20 mouse cellular contexts compared by ENCODE assay signal in genomic region chr6:98609133-98609532, GRCm38 (mm10).
DNase-seq lines count a peak whose midpoint lies in the region; ATAC-seq and TF ChIP-seq lines count a peak whose summit lies in the region.
"Had no signal": no experiment of that assay in that cellular context is flagged by ENCODE, and none has a peak within 500 bp of the region (broad histone marks: within the 10 kb centered on the region; RNA-seq: fewer than 3 reads in every experiment).

No protein-coding gene starts in this region.

- H3K27ac ChIP-seq in heart, embryonic 12.5 days (ENCODE audit: poor library complexity, severe bottlenecking): no peak overlapping the region
- H3K27ac ChIP-seq in heart, embryonic 11.5 days (ENCODE audit: low read depth, low read length): no peak overlapping the region
- no peak overlapping the region for H3K27ac ChIP-seq in CH12.LX (ENCODE audit: insufficient read depth, low read depth)
- peak overlapping the region; percentile 10; the same call in 1 of the 2 replicates for H3K27ac ChIP-seq in embryonic facial prominence, embryonic 10.5 days (replicated peaks)
- H3K27ac ChIP-seq in intestine, postnatal 0 days (ENCODE audit: low read depth, low read length): no peak overlapping the region
- H3K27ac ChIP-seq in forebrain, embryonic 15.5 days (replicated peaks): no peak overlapping the region
- H3K27ac ChIP-seq: limb, embryonic 15.5 days; liver, embryonic 15.5 days; midbrain, embryonic 15.5 days; stomach, embryonic 15.5 days had no signal

- no peaks in the 10 kb centered on the region for H3K9me3 ChIP-seq in heart, embryonic 12.5 days (replicated peaks)
- H3K9me3 ChIP-seq in heart, embryonic 11.5 days (replicated peaks; ENCODE audit: control insufficient read depth, low read length): no peaks in the 10 kb centered on the region
- H3K9me3 ChIP-seq in CH12.LX (replicated peaks; ENCODE audit: low read length): no peaks in the 10 kb centered on the region
- H3K9me3 ChIP-seq in embryonic facial prominence, embryonic 10.5 days: no peaks in the 10 kb centered on the region
- no peaks in the 10 kb centered on the region for H3K9me3 ChIP-seq in intestine, postnatal 0 days (ENCODE audit: control insufficient read depth)
- H3K9me3 ChIP-seq in forebrain, embryonic 15.5 days: no peaks in the 10 kb centered on the region
- H3K9me3 ChIP-seq: limb, embryonic 15.5 days; liver, embryonic 15.5 days; megakaryocyte, embryonic 14.5 days; midbrain, embryonic 15.5 days; stomach, embryonic 15.5 days had no signal

- H3K4me1 ChIP-seq in heart, embryonic 12.5 days (replicated peaks): peaks cover 8% of the 10 kb centered on the region; the same call in 1 of the 2 replicates
- no peaks in the 10 kb centered on the region; the same call in 1 of the 2 replicates for H3K4me1 ChIP-seq in heart, embryonic 11.5 days (ENCODE audit: control insufficient read depth, insufficient read depth, low read length)
- peaks cover 0 to 5% of the 10 kb centered on the region in 2 experiments; a peak in 2 of 4 replicates for H3K4me1 ChIP-seq in CH12.LX (ENCODE audit: control insufficient read depth in 1 of 2, insufficient read depth in 2 of 2)
- peaks cover 11% of the 10 kb centered on the region for H3K4me1 ChIP-seq in embryonic facial prominence, embryonic 10.5 days
- H3K4me1 ChIP-seq in intestine, postnatal 0 days (replicated peaks; ENCODE audit: control insufficient read depth, insufficient read depth, low read length): no peaks in the 10 kb centered on the region
- no peaks in the 10 kb centered on the region for H3K4me1 ChIP-seq in forebrain, embryonic 15.5 days
- H3K4me1 ChIP-seq: limb, embryonic 15.5 days; liver, embryonic 15.5 days; midbrain, embryonic 15.5 days had no signal

- no peaks in the 10 kb centered on the region for H3K36me3 ChIP-seq in heart, embryonic 12.5 days
- no peaks in the 10 kb centered on the region for H3K36me3 ChIP-seq in heart, embryonic 11.5 days (ENCODE audit: control insufficient read depth, insufficient read depth, low read length)
- H3K36me3 ChIP-seq in CH12.LX (replicated peaks in 1 of 2; ENCODE audit: control insufficient read depth in 1 of 2, insufficient read depth in 1 of 2, low read length in 1 of 2): no peaks in the 10 kb centered on the region
- H3K36me3 ChIP-seq in embryonic facial prominence, embryonic 10.5 days (replicated peaks): no peaks in the 10 kb centered on the region
- no peaks in the 10 kb centered on the region for H3K36me3 ChIP-seq in intestine, postnatal 0 days (ENCODE audit: control insufficient read depth, insufficient read depth)
- H3K36me3 ChIP-seq in forebrain, embryonic 15.5 days: no peaks in the 10 kb centered on the region
- H3K36me3 ChIP-seq: limb, embryonic 15.5 days; liver, embryonic 15.5 days; midbrain, embryonic 15.5 days; stomach, embryonic 15.5 days had no signal

- ATAC-seq in heart, embryonic 12.5 days (ENCODE audit: insufficient number of reproducible peaks, low FRiP score): 0 out of 2 replicates have a peak, but pooled peaks have one; percentile 25
- no peak for ATAC-seq in heart, embryonic 11.5 days (replicated peaks; ENCODE audit: insufficient number of reproducible peaks, low FRiP score, low TSS enrichment)
- ATAC-seq in intestine, postnatal 0 days: no peak
- ATAC-seq in forebrain, embryonic 15.5 days (replicated peaks): no peak
- ATAC-seq: midbrain, embryonic 15.5 days had no signal

- H3K4me2 ChIP-seq in heart, embryonic 12.5 days: no peak overlapping the region
- no peak overlapping the region for H3K4me2 ChIP-seq in heart, embryonic 11.5 days
- no peak overlapping the region for H3K4me2 ChIP-seq in CH12.LX (ENCODE audit: insufficient read depth, low read depth, poor library complexity, severe bottlenecking)
- no peak overlapping the region for H3K4me2 ChIP-seq in intestine, postnatal 0 days (replicated peaks; ENCODE audit: low read depth)
- H3K4me2 ChIP-seq in forebrain, embryonic 15.5 days (replicated peaks): no peak overlapping the region
- H3K4me2 ChIP-seq: limb, embryonic 15.5 days; liver, embryonic 15.5 days; midbrain, embryonic 15.5 days; stomach, embryonic 15.5 days had no signal

- no peak overlapping the region for H3K9ac ChIP-seq in heart, embryonic 12.5 days
- no peak overlapping the region for H3K9ac ChIP-seq in heart, embryonic 11.5 days (ENCODE audit: low read depth, low read length)
- H3K9ac ChIP-seq in CH12.LX (ENCODE audit: insufficient read depth, low read depth): no peak overlapping the region
- H3K9ac ChIP-seq in intestine, postnatal 0 days (ENCODE audit: low read depth, low read length): no peak overlapping the region
- H3K9ac ChIP-seq in forebrain, embryonic 15.5 days (replicated peaks): no peak overlapping the region
- H3K9ac ChIP-seq: limb, embryonic 15.5 days; liver, embryonic 15.5 days; midbrain, embryonic 15.5 days; stomach, embryonic 15.5 days had no signal

- H3K4me3 ChIP-seq in heart, embryonic 12.5 days: no peak overlapping the region
- no peak overlapping the region for H3K4me3 ChIP-seq in heart, embryonic 11.5 days (ENCODE audit: low read depth, low read length)
- H3K4me3 ChIP-seq in CH12.LX (replicated peaks in 1 of 3; ENCODE audit: low read depth in 2 of 3, low read length in 2 of 3, poor library complexity in 1 of 3): no peak overlapping the region
- no peak overlapping the region for H3K4me3 ChIP-seq in embryonic facial prominence, embryonic 10.5 days
- H3K4me3 ChIP-seq in intestine, postnatal 0 days (ENCODE audit: low read depth, low read length): no peak overlapping the region
- no peak overlapping the region for H3K4me3 ChIP-seq in forebrain, embryonic 15.5 days
- H3K4me3 ChIP-seq: limb, embryonic 15.5 days; liver, embryonic 15.5 days; megakaryocyte, embryonic 14.5 days; midbrain, embryonic 15.5 days; stomach, embryonic 15.5 days had no signal

- TF ChIP-seq RAD21 in CH12.LX (IDR thresholded peaks at IDR 0.05; ENCODE audit: low read depth, low read length): no peak

- TF ChIP-seq CTCF in CH12.LX (conservative IDR thresholded peaks at IDR 0.05 in 1 of 2, IDR thresholded peaks at IDR 0.05 in 1 of 2; ENCODE audit: low read depth in 2 of 2, low read length in 2 of 2): no peak
- TF ChIP-seq CTCF in intestine, postnatal 0 days (IDR thresholded peaks at IDR 0.05; ENCODE audit: low read depth): no peak

- no peak for TF ChIP-seq EP300 in CH12.LX (IDR thresholded peaks at IDR 0.05; ENCODE audit: low read length)

- in situ Hi-C loops in CH12.LX (cut with MboI; ENCODE audit: low pct_ligation_motif_present, low pct_unique_long_range_greater_than_20kb, low sequenced_read_pairs): no loop called here

- no peaks in the 10 kb centered on the region for H3K27me3 ChIP-seq in heart, embryonic 12.5 days (replicated peaks)
- no peaks in the 10 kb centered on the region for H3K27me3 ChIP-seq in heart, embryonic 11.5 days (ENCODE audit: control insufficient read depth, insufficient read depth, low read length)
- no peaks in the 10 kb centered on the region for H3K27me3 ChIP-seq in CH12.LX (replicated peaks)
- H3K27me3 ChIP-seq in embryonic facial prominence, embryonic 10.5 days (replicated peaks; ENCODE audit: low read depth, poor library complexity, severe bottlenecking): no peaks in the 10 kb centered on the region
- H3K27me3 ChIP-seq in intestine, postnatal 0 days (replicated peaks; ENCODE audit: control insufficient read depth, insufficient read depth, low read length): no peaks in the 10 kb centered on the region
- H3K27me3 ChIP-seq in forebrain, embryonic 15.5 days: no peaks in the 10 kb centered on the region
- H3K27me3 ChIP-seq: limb, embryonic 15.5 days; liver, embryonic 15.5 days; megakaryocyte, embryonic 14.5 days; midbrain, embryonic 15.5 days; stomach, embryonic 15.5 days had no signal

- DNase-seq in CH12.LX (ENCODE audit: extremely low read depth): peak; percentile 20
- DNase-seq in embryonic facial prominence, embryonic 10.5 days (ENCODE audit: low spot score): no peak
- peak; percentile 20 for DNase-seq in thymus, postnatal 25 days
- DNase-seq in gastrocnemius, adult 8-10 months (ENCODE audit: low spot score in 2 of 2): no peak
- DNase-seq: adrenal gland, postnatal 36 days; cerebellum, adult 9-10 months; gastrocnemius, postnatal 14 days; heart, postnatal 10 days; kidney, adult 9 months; kidney, postnatal 25 days; right cerebral cortex, postnatal 25 days had no signal

- TF ChIP-seq POLR2A in CH12.LX (IDR thresholded peaks at IDR 0.05; ENCODE audit: low read depth, low read length): no peak

- WGBS in heart, embryonic 12.5 days: 13% methylated on average over 1 of the region's 1 CpGs
- 11% methylated on average over 1 of the region's 1 CpGs for WGBS in heart, embryonic 11.5 days (ENCODE audit: insufficient replicate concordance)
- WGBS in embryonic facial prominence, embryonic 10.5 days: 51% methylated on average over 1 of the region's 1 CpGs
- WGBS in intestine, postnatal 0 days: 63% methylated on average over 1 of the region's 1 CpGs
- WGBS in forebrain, embryonic 15.5 days: 73% methylated on average over 1 of the region's 1 CpGs

- dilution Hi-C loops in CH12.LX (cut with MboI; ENCODE audit: extremely low pct_ligation_motif_present, extremely low pct_unique_long_range_greater_than_20kb, low sequenced_read_pairs): no loop called here

- no peaks in the 10 kb centered on the region for H3K79me2 ChIP-seq in CH12.LX (replicated peaks; ENCODE audit: control insufficient read depth, extremely low read depth, insufficient read depth, poor library complexity, severe bottlenecking)

TF ChIP-seq in CH12.LX, 34 proteins besides CTCF, POLR2A, EP300 and RAD21 (continues in another document):
- TF ChIP-seq ZKSCAN1 (IDR thresholded peaks at IDR 0.05; ENCODE audit: borderline replicate concordance, low read depth, low read length) (no peak), USF1 (IDR thresholded peaks at IDR 0.05; ENCODE audit: low read depth, low read length) (no peak), ZNF384 (IDR thresholded peaks at IDR 0.05; ENCODE audit: low read depth, low read length) (no peak), POLR2AphosphoS2 (IDR thresholded peaks at IDR 0.05; ENCODE audit: low read depth, low read length) (no peak), SMC3 (IDR thresholded peaks at IDR 0.05; ENCODE audit: low read depth, low read length) (no peak), NRF1 (IDR thresholded peaks at IDR 0.05; ENCODE audit: low read depth, low read length) (no peak), MAX (IDR thresholded peaks at IDR 0.05; ENCODE audit: low read length) (no peak), ZMIZ1 (IDR thresholded peaks at IDR 0.05; ENCODE audit: low read depth, low read length) (no peak), RCOR1 (conservative IDR thresholded peaks at IDR 0.05; ENCODE audit: low read depth, low read length) (no peak), JUN (IDR thresholded peaks at IDR 0.05; ENCODE audit: insufficient read depth, low read depth, low read length) (no peak), TCF12 (IDR thresholded peaks at IDR 0.05; ENCODE audit: low read depth, low read length) (no peak), PAX5 (IDR thresholded peaks at IDR 0.05; ENCODE audit: low read length) (no peak), MAFK (IDR thresholded peaks at IDR 0.05; ENCODE audit: insufficient replicate concordance, low read length) (no peak), ETS1 (conservative IDR thresholded peaks at IDR 0.05; ENCODE audit: low read depth, low read length) (no peak), JUND (conservative IDR thresholded peaks at IDR 0.05; ENCODE audit: low read depth, low read length) (no peak), UBTF (IDR thresholded peaks at IDR 0.05; ENCODE audit: low read depth, low read length) (no peak)

Comparison
In these comparisons a context has a peak if more than half of its experiments do, and no peak if none do; other contexts are left out.
1. DNase-seq: peak in CH12.LX (single experiment) and thymus, postnatal 25 days (single experiment); none in embryonic facial prominence, embryonic 10.5 days (single experiment) and gastrocnemius, adult 8-10 months (0 of 2).